Mouse (Mus musculus): ENCODE results near the gene Smug1. TPM values are rescaled to one million over a fixed set of nuclear protein-coding genes. Genes with fewer than 3 reads are reported as not detected.

Smug1 gene
- polyA plus RNA-seq, 1 experiment from 2014 or later, result 12.8 TPM

DNA sequence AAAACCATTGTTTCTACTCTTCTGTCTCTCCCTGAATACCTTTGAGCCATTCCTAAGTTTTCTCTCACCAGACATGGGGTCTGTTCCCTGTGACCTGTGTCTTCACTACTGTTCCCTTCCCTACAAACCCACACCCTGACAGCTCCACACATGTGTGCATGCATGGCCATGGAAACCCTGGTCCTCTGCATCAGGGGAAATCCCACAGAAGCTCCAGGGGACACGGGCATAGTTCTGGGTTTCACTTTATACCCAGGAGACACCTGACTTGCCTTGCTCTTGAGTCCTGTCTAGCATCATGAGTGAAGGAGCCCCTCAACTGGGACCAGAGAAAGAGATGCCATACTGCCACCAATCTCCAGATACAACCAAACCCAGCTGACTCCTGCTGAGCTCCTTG is 42.6 kb downstream of the Smug1 start:
- 69% methylated on average over 1 of the region's 1 CpGs for WGBS
- ATAC-seq (replicated peaks; ENCODE audit: low FRiP score), result no peak
- Histone ChIP-seq H3K27me3 (replicated peaks; ENCODE audit: control insufficient read depth, insufficient read depth, low read length) (peaks cover 54% of the 10 kb centered on the region), H3K36me3 (ENCODE audit: control insufficient read depth, insufficient read depth, low read length) (no peaks in the 10 kb centered on the region), H3K4me3 (ENCODE audit: low read depth, low read length) (no peak overlapping the region), H3K4me1 (replicated peaks; ENCODE audit: control insufficient read depth, insufficient read depth, low read length) (no peaks in the 10 kb centered on the region), H3K4me2 (no peak overlapping the region), H3K27ac (ENCODE audit: low read depth, low read length) (no peak overlapping the region), H3K9me3 (ENCODE audit: control insufficient read depth, low read length) (no peaks in the 10 kb centered on the region), H3K9ac (ENCODE audit: low read depth, low read length) (no peak overlapping the region)
- DNase-seq (ENCODE audit: low spot score), result no peak

- Histone ChIP-seq H3K9ac (ENCODE audit: low read depth, low read length) (no peak overlapping the region), H3K27me3 (replicated peaks; ENCODE audit: control insufficient read depth, insufficient read depth, low read length) (peaks cover 47% of the 10 kb centered on the region), H3K27ac (ENCODE audit: low read depth, low read length) (no peak overlapping the region), H3K4me2 (no peak overlapping the region), H3K4me3 (ENCODE audit: low read depth, low read length) (no peak overlapping the region), H3K4me1 (replicated peaks; ENCODE audit: control insufficient read depth, insufficient read depth, low read length) (no peaks in the 10 kb centered on the region), H3K36me3 (ENCODE audit: control insufficient read depth, insufficient read depth, low read length) (no peaks in the 10 kb centered on the region), H3K9me3 (ENCODE audit: control insufficient read depth, low read length) (no peaks in the 10 kb centered on the region)
- 51% methylated on average over 8 of the region's 8 CpGs for WGBS
- DNase-seq (ENCODE audit: low spot score) (no peak), ATAC-seq (replicated peaks; ENCODE audit: low FRiP score) (no peak)
These were observed 43.5 kb downstream of the Smug1 start for GRCm38 (mm10) chr15:103123343-103123742.

DNA sequence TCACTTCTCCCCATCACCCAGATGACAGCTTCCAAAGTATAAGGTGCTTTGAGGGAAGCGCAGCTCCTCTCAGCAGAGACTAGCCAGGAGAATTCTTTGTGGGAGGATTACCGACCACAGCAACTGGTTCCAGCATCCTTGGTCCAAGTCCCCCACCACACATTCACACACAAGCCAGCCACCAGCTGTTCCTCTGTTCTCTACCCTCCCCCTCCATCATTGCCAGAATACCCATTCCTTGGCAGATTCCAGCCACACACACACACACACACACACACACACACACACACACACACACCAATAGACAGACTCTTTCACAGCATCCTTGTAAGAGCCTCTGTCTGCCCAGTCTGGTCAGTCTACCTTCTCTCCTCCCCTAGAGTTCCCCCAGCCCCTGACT is 44.5 kb downstream of the Smug1 start:
- no peak overlapping the region for H3K9ac ChIP-seq (ENCODE audit: low read depth, low read length)
- H3K36me3 ChIP-seq (ENCODE audit: control insufficient read depth, insufficient read depth, low read length), result no peaks in the 10 kb centered on the region
- no peaks in the 10 kb centered on the region for H3K4me1 ChIP-seq (replicated peaks; ENCODE audit: control insufficient read depth, insufficient read depth, low read length)
- H3K4me3 ChIP-seq (ENCODE audit: low read depth, low read length), result no peak overlapping the region
- ATAC-seq (replicated peaks; ENCODE audit: low FRiP score) (no peak), DNase-seq (ENCODE audit: low spot score) (no peak)
- WGBS, result 60% methylated on average over 2 of the region's 2 CpGs
- no peak overlapping the region for H3K27ac ChIP-seq (ENCODE audit: low read depth, low read length)
- no peak overlapping the region for H3K4me2 ChIP-seq
- H3K27me3 ChIP-seq (replicated peaks; ENCODE audit: control insufficient read depth, insufficient read depth, low read length), result peaks cover 53% of the 10 kb centered on the region
- no peaks in the 10 kb centered on the region for H3K9me3 ChIP-seq (ENCODE audit: control insufficient read depth, low read length)

DNA sequence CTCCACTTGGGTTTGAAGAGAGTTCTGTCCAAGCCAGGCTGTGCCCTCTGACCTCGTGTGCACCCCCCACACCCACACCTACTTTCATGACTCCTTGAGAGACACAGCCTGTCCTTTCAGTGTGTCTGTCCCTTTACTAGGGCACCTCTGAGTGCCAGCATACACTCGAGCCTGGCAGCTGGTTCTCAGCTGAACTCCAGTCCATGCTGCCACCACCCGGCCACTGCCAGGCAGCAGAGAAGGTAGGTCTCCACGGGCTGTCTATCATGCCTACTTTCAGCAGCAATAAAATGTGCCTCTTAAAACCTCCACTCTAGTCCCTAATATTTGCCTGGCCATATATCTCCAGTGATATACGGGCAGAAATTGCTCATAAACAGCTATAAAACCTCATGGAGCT is 45.5 kb downstream of the Smug1 start:
- 41% methylated on average over 5 of the region's 5 CpGs for WGBS
- Histone ChIP-seq H3K36me3 (ENCODE audit: control insufficient read depth, insufficient read depth, low read length) (no peaks in the 10 kb centered on the region), H3K4me1 (replicated peaks; ENCODE audit: control insufficient read depth, insufficient read depth, low read length) (no peaks in the 10 kb centered on the region), H3K9me3 (ENCODE audit: control insufficient read depth, low read length) (no peaks in the 10 kb centered on the region), H3K27ac (ENCODE audit: low read depth, low read length) (no peak overlapping the region), H3K27me3 (replicated peaks; ENCODE audit: control insufficient read depth, insufficient read depth, low read length) (peaks cover 58% of the 10 kb centered on the region), H3K9ac (ENCODE audit: low read depth, low read length) (no peak overlapping the region), H3K4me2 (no peak overlapping the region), H3K4me3 (ENCODE audit: low read depth, low read length) (no peak overlapping the region)
- ATAC-seq (replicated peaks; ENCODE audit: low FRiP score) (no peak), DNase-seq (ENCODE audit: low spot score) (no peak)

DNA sequence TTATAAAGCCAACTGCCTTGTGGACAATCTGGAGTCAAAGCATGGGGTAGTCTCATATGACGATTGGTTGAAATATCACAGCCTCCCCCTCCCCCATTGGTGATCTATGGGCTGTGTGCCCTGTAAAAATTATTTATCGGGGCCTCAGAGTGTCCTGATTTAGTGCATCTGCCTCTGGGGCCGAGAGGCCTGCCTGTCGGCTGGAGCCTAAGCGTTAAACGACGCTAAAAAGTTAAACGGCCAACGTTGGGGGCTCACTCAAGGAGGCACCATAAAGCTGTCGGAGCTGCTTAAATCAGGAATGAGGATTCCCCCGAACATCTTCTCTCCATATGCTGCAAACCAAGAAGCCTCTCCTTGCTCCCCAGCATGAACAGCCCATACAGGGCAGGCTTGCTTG is 46.3 kb downstream of the Smug1 start:
- H3K4me1 ChIP-seq (replicated peaks; ENCODE audit: control insufficient read depth, insufficient read depth, low read length), result 0 out of 2 replicates have a peak, but pooled peaks cover 2% of the 10 kb centered on the region
- no peaks in the 10 kb centered on the region for H3K36me3 ChIP-seq (ENCODE audit: control insufficient read depth, insufficient read depth, low read length)
- H3K4me3 ChIP-seq (ENCODE audit: low read depth, low read length), result no peak overlapping the region
- ATAC-seq (replicated peaks; ENCODE audit: low FRiP score), result no peak
- DNase-seq (ENCODE audit: low spot score), result no peak
- H3K27me3 ChIP-seq (replicated peaks; ENCODE audit: control insufficient read depth, insufficient read depth, low read length), result peaks cover 63% of the 10 kb centered on the region
- no peaks in the 10 kb centered on the region for H3K9me3 ChIP-seq (ENCODE audit: control insufficient read depth, low read length)
- no peak overlapping the region for H3K27ac ChIP-seq (ENCODE audit: low read depth, low read length)
- WGBS, result 57% methylated on average over 11 of the region's 11 CpGs
- no peak overlapping the region for H3K9ac ChIP-seq (ENCODE audit: low read depth, low read length)
- no peak overlapping the region for H3K4me2 ChIP-seq

DNA sequence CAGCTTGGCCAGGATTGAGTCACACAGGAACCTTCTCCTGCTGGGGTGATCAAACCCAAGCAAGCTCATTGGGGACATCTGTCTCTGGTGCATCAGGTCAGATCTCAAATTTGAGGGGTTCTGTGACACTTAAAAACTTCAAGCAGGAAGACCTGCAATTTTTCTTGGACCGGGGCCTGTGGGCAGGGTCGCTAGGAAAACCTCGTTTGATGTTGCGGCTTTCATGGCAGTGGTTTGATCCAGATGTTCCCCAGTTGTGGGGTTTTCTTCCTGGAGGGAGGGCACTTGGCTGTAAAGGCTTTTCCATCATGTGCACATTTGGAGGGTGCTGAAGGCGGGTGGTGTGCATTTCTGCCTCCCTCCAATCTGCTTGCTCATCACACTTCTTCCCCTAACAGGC is 51.2 kb downstream of the Smug1 start:
- ATAC-seq (replicated peaks; ENCODE audit: low FRiP score) (no peak), DNase-seq (ENCODE audit: low spot score) (no peak)
- no peak overlapping the region for H3K9ac ChIP-seq (ENCODE audit: low read depth, low read length)
- no peaks in the 10 kb centered on the region for H3K36me3 ChIP-seq (ENCODE audit: control insufficient read depth, insufficient read depth, low read length)
- 48% methylated on average over 5 of the region's 5 CpGs for WGBS
- peaks cover 10% of the 10 kb centered on the region; the same call in 1 of the 2 replicates for H3K4me1 ChIP-seq (replicated peaks; ENCODE audit: control insufficient read depth, insufficient read depth, low read length)
- no peak overlapping the region for H3K4me3 ChIP-seq (ENCODE audit: low read depth, low read length)
- H3K27ac ChIP-seq (ENCODE audit: low read depth, low read length), result no peak overlapping the region
- H3K27me3 ChIP-seq (replicated peaks; ENCODE audit: control insufficient read depth, insufficient read depth, low read length), result peaks cover 62% of the 10 kb centered on the region
- H3K9me3 ChIP-seq (ENCODE audit: control insufficient read depth, low read length), result no peaks in the 10 kb centered on the region
- no peak overlapping the region for H3K4me2 ChIP-seq

GRCm38 (mm10) chr15:103115256-103115655 is 51.6 kb downstream of the Smug1 start:
- 3% methylated on average over 9 of the region's 9 CpGs for WGBS
- no peaks in the 10 kb centered on the region for H3K36me3 ChIP-seq (ENCODE audit: control insufficient read depth, insufficient read depth, low read length)
- peaks cover 10% of the 10 kb centered on the region; the same call in 1 of the 2 replicates for H3K4me1 ChIP-seq (replicated peaks; ENCODE audit: control insufficient read depth, insufficient read depth, low read length)
- no peak overlapping the region for H3K4me3 ChIP-seq (ENCODE audit: low read depth, low read length)
- H3K4me2 ChIP-seq, result no peak overlapping the region
- no peak overlapping the region for H3K27ac ChIP-seq (ENCODE audit: low read depth, low read length)
- H3K27me3 ChIP-seq (replicated peaks; ENCODE audit: control insufficient read depth, insufficient read depth, low read length), result peaks cover 62% of the 10 kb centered on the region
- DNase-seq (ENCODE audit: low spot score) (no peak), ATAC-seq (replicated peaks; ENCODE audit: low FRiP score) (no peak)
- H3K9me3 ChIP-seq (ENCODE audit: control insufficient read depth, low read length), result no peaks in the 10 kb centered on the region
- H3K9ac ChIP-seq (ENCODE audit: low read depth, low read length), result no peak overlapping the region

- Histone ChIP-seq H3K27ac (ENCODE audit: low read depth, low read length) (no peak overlapping the region), H3K4me2 (no peak overlapping the region), H3K4me1 (replicated peaks; ENCODE audit: control insufficient read depth, insufficient read depth, low read length) (peaks cover 10% of the 10 kb centered on the region; the same call in 1 of the 2 replicates), H3K4me3 (ENCODE audit: low read depth, low read length) (no peak overlapping the region), H3K36me3 (ENCODE audit: control insufficient read depth, insufficient read depth, low read length) (no peaks in the 10 kb centered on the region), H3K9ac (ENCODE audit: low read depth, low read length) (no peak overlapping the region), H3K9me3 (ENCODE audit: control insufficient read depth, low read length) (no peaks in the 10 kb centered on the region), H3K27me3 (replicated peaks; ENCODE audit: control insufficient read depth, insufficient read depth, low read length) (peaks cover 67% of the 10 kb centered on the region)
- 71% methylated on average over 6 of the region's 6 CpGs for WGBS
- DNase-seq (ENCODE audit: low spot score), result no peak
- ATAC-seq (replicated peaks; ENCODE audit: low FRiP score), result no peak
These were observed 53.8 kb downstream of the Smug1 start for GRCm38 (mm10) chr15:103113077-103113476.

GRCm38 (mm10) chr15:103112309-103112708 is 54.6 kb downstream of the Smug1 start:
- 59% methylated on average over 2 of the region's 2 CpGs for WGBS

More at GRCm38 (mm10) chr15:103112309-103112708, 54.6 kb downstream of the Smug1 start:
- DNase-seq (ENCODE audit: low spot score) (no peak), ATAC-seq (replicated peaks; ENCODE audit: low FRiP score) (no peak)
- no peak overlapping the region for H3K4me2 ChIP-seq
- H3K4me1 ChIP-seq (replicated peaks; ENCODE audit: control insufficient read depth, insufficient read depth, low read length), result peaks cover 10% of the 10 kb centered on the region; the same call in 1 of the 2 replicates
- no peak overlapping the region for H3K27ac ChIP-seq (ENCODE audit: low read depth, low read length)
- H3K4me3 ChIP-seq (ENCODE audit: low read depth, low read length), result no peak overlapping the region
- no peaks in the 10 kb centered on the region for H3K36me3 ChIP-seq (ENCODE audit: control insufficient read depth, insufficient read depth, low read length)
- H3K27me3 ChIP-seq (replicated peaks; ENCODE audit: control insufficient read depth, insufficient read depth, low read length), result peaks cover 67% of the 10 kb centered on the region
- no peak overlapping the region for H3K9ac ChIP-seq (ENCODE audit: low read depth, low read length)
- no peaks in the 10 kb centered on the region for H3K9me3 ChIP-seq (ENCODE audit: control insufficient read depth, low read length)
